Mouse (Mus musculus) lung, postnatal 14 days (tissue): ENCODE measurements around the gene Hist1h2ae.
"Not testable (repeated sequence)": the region's sequence is repeated elsewhere in the genome, so short reads cannot be mapped to it uniquely, and the experiment has no call there.

Experiments used
- DNase-seq: peaks from one replicate; pipeline ENCODE4 v3.0.0; 2021

Gene Hist1h2ae

DNA sequence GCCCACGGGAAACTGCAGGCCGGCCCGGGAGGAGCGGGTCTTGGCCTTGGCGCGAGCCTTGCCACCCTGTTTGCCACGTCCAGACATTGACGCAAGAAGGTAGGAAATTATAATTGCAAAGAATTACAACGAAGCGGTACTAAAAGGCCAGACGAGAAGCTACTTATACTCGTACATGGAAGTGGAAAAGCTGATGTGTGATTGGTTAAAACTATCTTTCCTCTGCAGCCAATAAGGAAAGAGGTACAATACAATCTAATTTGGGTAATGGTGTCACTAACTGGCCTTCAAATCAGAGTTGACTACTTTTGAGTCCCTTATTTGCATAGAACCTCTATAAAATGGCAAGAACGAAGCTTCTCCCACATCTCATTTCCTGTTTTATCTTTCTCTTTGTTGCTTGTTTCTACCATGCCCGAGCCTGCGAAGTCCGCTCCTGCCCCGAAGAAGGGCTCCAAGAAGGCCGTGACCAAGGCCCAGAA, at the start of gene Hist1h2ae, which contains the start of gene Hist1h2bg:
Gene Hist1h2ae (minus strand): TSS at position 199 of the 482 bp plus-strand sequence.
Gene Hist1h2bg (plus strand): TSS at position 375 of the 482 bp plus-strand sequence.
- DNase-seq, result peak; percentile 50

DNA sequence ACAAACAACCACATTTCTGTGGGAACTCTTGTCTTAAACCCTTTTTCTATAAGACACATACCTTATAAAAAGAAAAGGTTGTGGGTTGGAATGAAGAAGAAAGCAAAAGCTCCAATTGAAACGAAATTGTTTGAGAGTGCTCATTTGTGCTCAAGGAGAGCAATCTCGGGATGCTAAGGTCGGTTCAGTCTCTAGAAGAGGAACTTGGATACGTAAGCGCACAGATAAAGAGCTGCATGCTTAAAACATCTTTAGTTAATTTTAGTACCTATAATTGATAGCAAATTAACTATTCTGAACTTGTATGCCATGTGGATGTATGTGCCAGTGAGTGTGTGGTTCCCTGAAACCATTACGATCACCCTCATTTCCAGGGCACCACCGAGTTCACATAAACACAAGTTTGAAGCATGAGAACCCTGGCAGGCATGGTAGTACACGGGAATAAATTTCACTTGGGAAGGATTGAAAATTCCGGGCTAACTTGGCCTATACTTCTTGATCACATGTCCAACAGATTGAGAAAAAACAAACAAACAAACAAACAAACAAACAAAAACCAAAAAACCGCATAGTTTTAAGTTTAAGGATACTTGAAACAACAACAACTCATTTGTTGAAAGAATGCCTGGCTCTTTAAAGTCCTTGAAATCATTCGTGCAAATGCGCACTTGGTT, 49.2 kb upstream of the Hist1h2ae start:
- DNase-seq, result no peak

DNA sequence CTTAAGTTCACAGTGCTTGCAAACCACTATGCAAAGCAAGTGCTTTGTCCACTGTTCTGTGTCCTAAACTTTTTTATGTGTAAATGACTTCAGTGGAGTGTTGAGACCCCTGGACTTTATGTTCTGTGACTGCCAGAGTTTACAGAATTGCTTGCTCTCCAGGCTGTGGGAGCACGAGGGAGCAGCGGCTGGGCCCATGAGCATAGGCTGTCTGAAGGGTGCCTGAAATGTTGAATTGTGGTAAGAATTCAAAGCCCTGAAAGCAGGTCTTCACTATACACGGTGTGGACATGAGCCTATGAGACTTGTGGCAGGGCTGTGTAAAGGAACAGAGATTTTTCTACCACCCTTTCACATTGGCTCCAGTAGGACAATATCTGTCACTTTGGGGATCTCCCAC, 40.6 kb upstream of the Hist1h2ae start:
- DNase-seq, result no peak

- DNase-seq, result no peak
Observed at GRCm38 (mm10) chr13:23610393-23610792, 39.4 kb upstream of the Hist1h2ae start.

DNA sequence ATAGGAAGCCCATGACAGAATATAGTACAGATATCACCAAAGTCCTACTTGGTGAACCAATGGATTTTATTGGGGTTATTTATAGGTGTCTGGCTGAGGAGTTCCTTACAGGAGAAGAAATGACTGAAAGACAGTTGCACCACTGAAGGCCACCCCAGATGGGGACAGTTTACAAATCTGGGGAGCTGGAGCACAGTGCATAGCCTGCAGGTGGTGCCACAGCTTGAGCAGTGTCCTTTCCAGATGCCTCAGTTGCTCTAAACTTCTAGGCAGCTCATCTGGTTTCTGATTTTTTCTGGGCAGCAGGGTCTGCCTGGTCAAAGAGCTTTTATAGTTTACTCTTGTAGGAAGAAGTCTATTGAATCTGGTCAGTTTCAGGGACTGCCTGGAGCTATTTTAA, 38.8 kb upstream of the Hist1h2ae start:
- no peak for DNase-seq

GRCm38 (mm10) chr13:23609209-23609608, 38.2 kb upstream of the Hist1h2ae start:
- no peak for DNase-seq

GRCm38 (mm10) chr13:23605052-23605451, 34.0 kb upstream of the Hist1h2ae start:
- DNase-seq, result no peak

DNA sequence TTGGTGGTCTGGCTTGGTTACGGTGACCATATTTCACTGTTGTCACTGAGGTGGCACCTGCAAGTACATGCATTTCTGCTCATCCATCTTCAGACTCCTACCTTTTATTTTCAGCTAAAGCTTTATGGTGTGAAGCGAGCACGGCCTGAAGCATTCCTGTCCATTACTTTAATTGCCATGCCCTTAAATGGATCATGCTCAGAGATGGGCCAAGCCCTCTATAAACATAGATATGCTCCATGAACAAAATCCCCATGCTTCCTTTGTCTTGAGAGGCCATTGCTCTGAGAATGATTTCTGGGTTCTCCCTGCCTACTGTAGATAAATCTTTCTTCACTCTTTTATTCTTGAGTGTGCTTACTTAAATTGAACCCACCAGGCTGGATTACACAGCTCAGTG, 33.4 kb upstream of the Hist1h2ae start:
- no peak for DNase-seq

DNA sequence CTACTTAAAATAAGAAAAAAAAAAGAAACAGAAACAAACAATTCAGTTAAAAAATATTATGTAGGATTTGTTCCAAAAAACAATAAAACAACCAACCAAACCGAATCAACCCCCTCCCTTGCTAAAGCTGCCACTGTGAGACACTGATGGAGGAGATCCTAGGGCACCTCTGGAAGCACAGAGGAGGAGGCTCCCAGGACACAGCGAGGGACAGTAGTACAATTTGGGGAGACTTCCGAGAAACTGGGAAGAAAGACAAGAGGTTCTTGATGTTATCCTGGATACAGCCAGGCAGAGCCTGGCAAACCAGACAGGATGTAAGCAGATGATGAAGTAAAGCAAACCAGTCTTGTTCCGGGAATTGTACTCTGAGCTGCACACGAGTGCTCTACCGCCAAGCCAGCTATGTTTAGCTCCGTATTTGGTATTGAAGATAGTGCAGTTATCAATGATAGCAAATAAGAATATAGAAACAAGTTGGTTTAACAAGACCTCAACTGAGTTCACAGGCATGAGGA, 32.2 kb upstream of the Hist1h2ae start:
- DNase-seq, result no peak

DNA sequence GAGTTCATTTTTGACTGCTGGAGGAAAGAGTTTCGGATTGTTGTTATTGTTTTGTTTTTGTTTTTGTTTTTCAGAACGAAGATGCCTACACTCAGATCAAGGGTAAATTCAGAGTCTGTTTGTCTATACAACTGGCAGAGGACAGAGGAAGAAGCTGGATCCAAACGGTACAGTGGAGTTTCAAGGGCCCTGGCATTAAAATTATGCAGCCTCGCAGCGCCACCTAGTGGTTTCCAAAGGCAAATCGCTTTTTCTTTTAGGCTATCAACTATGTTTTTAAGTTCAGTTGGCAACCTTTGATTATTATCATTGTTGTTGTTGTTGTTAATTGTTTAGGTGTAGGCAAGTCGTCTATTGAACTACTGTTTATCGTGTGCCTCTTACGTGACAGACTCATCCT, 26.9 kb upstream of the Hist1h2ae start:
- peak; percentile 89 for DNase-seq

DNA sequence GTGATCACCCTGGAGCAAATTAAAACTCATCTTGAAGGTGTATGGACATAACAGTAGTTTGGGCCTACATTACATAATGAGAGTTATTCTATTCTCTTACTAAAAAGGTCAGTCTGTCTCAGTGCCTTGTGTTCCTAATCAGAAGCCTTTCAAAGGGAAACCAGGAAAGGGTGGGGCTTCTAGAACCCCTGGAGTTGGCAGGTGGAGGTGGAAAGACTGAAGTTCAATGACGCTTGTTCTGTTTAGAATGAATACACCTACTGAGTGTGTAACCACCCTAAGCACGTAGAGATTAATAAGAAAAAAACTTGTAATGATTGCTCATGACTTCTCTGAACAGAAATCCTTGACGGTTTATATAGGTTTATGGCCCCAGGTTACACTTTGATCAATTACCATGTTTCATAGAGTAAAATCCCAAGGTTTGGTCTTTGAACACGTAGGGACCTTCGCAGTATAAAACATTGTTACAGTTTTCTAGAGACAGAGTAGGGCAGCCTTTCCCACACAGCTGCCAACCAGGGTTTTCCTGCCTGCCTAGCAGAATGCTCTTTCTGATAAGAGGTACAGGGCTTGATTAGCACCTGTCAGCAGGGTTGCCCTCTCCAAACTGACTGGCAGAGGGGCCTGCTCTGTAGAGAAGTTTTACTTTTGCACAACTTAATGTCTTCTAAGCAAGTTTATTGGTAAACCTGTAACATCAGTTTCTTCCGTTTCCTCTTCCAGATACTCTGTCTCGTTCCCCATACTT, 24.8 kb upstream of the Hist1h2ae start:
- DNase-seq, result no peak

DNA sequence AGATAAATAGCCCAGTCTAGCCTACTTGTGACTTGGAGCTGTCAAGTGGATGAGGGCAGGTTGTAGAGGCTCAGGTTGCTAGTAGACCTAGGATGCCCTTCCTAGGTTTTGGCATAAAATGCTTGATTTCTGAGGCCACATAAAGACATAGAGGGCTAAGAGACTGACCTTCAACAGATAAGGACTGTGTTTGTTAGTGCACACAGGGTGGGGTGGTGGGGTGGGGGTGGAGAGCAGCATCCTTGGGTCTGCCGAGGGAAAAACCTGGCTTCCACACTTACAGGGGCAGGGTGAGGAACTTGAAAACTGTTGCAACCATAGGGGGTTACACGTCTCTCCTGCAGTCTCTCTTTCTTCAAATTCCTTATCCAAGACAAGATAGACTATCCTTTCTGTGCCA, 24.2 kb upstream of the Hist1h2ae start:
- no peak for DNase-seq

DNA sequence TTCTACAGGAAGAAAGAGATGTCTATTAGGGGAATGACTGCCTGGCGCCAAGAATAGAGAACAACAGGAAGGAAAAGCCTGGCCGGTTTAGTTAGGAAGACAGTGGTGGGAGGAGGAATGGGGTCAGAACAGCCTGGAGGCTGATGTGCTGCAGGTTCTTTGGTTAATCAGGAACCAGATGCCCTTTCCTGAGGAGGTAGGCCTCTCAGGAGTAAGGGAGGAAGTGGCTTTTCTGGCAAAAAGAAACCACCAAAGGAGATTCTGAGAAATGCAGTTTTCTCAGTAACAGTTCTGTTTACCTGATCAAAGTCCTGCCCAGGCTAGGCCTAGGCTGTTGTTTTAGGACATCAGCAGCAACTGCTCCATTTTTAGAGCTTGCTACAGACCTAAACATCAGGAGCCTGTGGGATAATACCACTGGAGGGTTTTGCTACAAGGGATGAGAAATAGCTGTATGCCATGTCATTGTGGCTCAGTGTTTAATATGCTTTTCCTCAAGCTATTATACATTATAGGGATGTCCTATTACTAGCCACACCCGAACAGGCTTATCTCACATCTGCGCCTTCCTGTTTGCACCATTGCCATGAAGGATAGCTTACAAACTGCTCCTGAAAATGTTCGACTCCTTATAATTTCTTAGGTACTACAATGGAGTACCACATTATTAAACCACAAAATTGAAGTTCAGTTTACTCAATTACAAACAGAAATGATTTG, 22.2 kb upstream of the Hist1h2ae start:
- no peak for DNase-seq

GRCm38 (mm10) chr13:23592614-23593013, 21.6 kb upstream of the Hist1h2ae start:
- DNase-seq, result no peak

- not testable (repeated sequence) for DNase-seq
Observed at GRCm38 (mm10) chr13:23591886-23592285, 20.9 kb upstream of the Hist1h2ae start.

- DNase-seq, result no peak
Observed at GRCm38 (mm10) chr13:23591206-23591605, 20.2 kb upstream of the Hist1h2ae start.

DNA sequence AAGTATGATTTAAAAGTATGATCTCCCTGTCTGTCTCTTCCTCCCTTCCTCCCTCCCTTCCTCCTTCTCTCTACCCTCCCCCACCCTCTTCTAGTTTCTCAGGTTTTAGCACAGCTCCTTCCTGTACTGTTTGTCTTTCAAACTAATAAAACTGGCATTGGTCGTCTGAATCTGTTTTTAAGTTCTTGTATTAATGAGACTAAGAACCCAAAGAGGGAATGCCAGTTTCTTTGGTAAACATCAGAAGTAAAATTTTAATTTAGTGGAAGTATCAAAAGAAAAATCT, 15.9 kb upstream of the Hist1h2ae start:
- no peak for DNase-seq

DNA sequence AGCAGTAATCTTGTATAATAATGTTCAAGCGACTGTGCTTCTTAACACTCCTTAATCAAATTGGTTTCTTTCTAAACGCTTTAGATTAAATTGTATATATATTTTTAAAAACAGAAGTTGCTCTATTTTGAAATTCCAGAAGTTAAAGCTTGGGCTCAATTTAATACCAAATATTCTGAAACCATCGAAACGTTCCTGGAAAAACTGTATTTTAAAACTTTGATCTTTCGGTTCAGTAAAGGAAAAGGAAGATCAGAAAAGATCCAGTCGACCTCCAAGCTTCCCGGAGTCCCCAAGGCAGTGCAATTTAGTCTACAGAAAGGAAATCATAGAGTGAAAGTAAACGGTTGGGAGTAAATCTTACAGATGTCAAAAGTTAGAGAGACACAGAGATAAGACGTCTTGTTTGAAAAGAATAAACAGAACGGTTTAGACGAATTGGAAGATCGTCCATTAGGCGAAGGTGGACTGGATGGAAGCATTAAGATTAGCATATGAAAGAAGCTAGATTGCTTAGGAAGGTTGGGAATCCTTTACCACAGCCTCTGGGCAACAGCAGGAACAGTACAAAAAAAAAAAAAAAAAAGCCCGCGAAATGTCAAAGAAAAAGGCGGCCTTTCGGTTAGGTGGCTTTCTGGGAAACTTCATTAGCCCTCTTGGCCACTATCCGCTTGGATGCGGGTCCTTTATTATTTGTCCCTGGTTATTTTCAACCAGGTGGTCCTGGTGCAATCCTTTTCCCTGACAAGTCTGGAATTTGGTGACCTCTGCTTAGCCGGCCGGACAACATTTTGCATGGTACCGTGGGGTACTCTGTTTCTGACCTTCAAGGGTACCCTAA, 15.3 kb upstream of the Hist1h2ae start:
- DNase-seq, result no peak

- peak; percentile 62 for DNase-seq
Observed at GRCm38 (mm10) chr13:23585442-23586098, 14.6 kb upstream of the Hist1h2ae start.

DNA sequence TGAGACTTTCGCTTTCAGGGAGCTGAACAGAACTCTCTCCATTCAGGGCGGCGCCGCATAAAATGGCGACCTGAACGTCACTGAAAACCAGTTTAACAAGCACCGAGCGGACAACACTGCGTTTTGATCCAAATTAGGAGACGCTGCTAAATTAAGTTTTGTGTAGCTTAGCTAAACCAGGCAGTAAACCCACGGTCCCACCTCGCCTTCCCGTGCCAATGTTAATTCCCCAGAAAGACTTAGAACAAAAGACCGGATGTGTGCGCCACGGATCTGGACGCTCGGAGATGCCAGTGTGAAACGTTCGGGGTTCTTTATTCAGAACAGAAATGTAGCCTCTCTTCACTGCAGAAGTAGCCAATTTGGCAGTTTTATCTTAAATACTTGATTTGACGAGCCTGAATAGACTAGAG, 14.0 kb upstream of the Hist1h2ae start:
- DNase-seq, result peak; percentile 76

GRCm38 (mm10) chr13:23584331-23584730, 13.3 kb upstream of the Hist1h2ae start:
- no peak for DNase-seq
